Mouse (Mus musculus): ENCODE results near the gene Csrp3.
A peak's percentile ranks its signal among the peaks of the same experiment; 100 is the strongest.

Gene Csrp3

GRCm38 (mm10) chr7:48829177-48829910 lies 18.5 kb downstream of the Csrp3 start:
- DNase-seq (ENCODE audit: low spot score), result no peak

- no peak for DNase-seq (ENCODE audit: low spot score)
Measured at GRCm38 (mm10) chr7:48825170-48825569, 22.7 kb downstream of the Csrp3 start.

GRCm38 (mm10) chr7:48824671-48825070 lies 23.2 kb downstream of the Csrp3 start:
- DNase-seq (ENCODE audit: low spot score), result no peak

GRCm38 (mm10) chr7:48823621-48824020 lies 24.2 kb downstream of the Csrp3 start:
- no peak for DNase-seq (ENCODE audit: low spot score)

GRCm38 (mm10) chr7:48821654-48822053 lies 26.2 kb downstream of the Csrp3 start:
- DNase-seq (ENCODE audit: low spot score), result no peak

GRCm38 (mm10) chr7:48813594-48813993 lies 34.2 kb downstream of the Csrp3 start:
- no peak for DNase-seq (ENCODE audit: low spot score)

- DNase-seq (ENCODE audit: low spot score), result peak; percentile 51
Measured at GRCm38 (mm10) chr7:48812358-48812757, 35.5 kb downstream of the Csrp3 start.

- peak; percentile 3 for DNase-seq (ENCODE audit: low spot score)
Measured at GRCm38 (mm10) chr7:48810652-48811051, 37.2 kb downstream of the Csrp3 start.

GRCm38 (mm10) chr7:48806587-48806986 lies 41.2 kb downstream of the Csrp3 start:
- no peak for DNase-seq (ENCODE audit: low spot score)

GRCm38 (mm10) chr7:48803381-48803780 lies 44.5 kb downstream of the Csrp3 start:
- no peak for DNase-seq (ENCODE audit: low spot score)

- no peak for DNase-seq (ENCODE audit: low spot score)
Measured at GRCm38 (mm10) chr7:48795130-48795529, 52.7 kb downstream of the Csrp3 start.

- no peak for DNase-seq (ENCODE audit: low spot score)
Measured at GRCm38 (mm10) chr7:48791412-48791811, 56.4 kb downstream of the Csrp3 start.

GRCm38 (mm10) chr7:48790117-48790516 lies 57.7 kb downstream of the Csrp3 start:
- no peak for DNase-seq (ENCODE audit: low spot score)

- DNase-seq (ENCODE audit: low spot score), result peak; percentile 88
Measured at GRCm38 (mm10) chr7:48788851-48789572, 58.8 kb downstream of the Csrp3 start, which contains the start of gene Zdhhc13. TSS of gene Zdhhc13 (plus strand) at chr7:48789003.

GRCm38 (mm10) chr7:48788348-48788747 lies 59.5 kb downstream of the Csrp3 start:
- no peak for DNase-seq (ENCODE audit: low spot score)

- DNase-seq (ENCODE audit: low spot score), result no peak
Measured at GRCm38 (mm10) chr7:48784773-48785523, 62.9 kb downstream of the Csrp3 start.

GRCm38 (mm10) chr7:48782432-48782831 lies 65.4 kb downstream of the Csrp3 start:
- DNase-seq (ENCODE audit: low spot score), result no peak

Data from adipocyte (in vitro differentiated cells).